Mouse (Mus musculus) cerebellum, postnatal 36 days (tissue): ENCODE results near the gene Zfp709.
"Not testable (repeated sequence)": the region's sequence is repeated elsewhere in the genome, so short reads cannot be mapped to it uniquely, and the experiment has no call there.

Source experiments
- DNase-seq, 2 experiments: peaks; one replicate each; pipeline ENCODE4 v3.0.0; 2021 to 2022; ENCODE audit warnings: mixed read lengths in 2 of 2

Zfp709 gene

GRCm38 (mm10) chr8:71926551-71926950 is 44.7 kb downstream of the Zfp709 start:
- DNase-seq, result no peak

DNA sequence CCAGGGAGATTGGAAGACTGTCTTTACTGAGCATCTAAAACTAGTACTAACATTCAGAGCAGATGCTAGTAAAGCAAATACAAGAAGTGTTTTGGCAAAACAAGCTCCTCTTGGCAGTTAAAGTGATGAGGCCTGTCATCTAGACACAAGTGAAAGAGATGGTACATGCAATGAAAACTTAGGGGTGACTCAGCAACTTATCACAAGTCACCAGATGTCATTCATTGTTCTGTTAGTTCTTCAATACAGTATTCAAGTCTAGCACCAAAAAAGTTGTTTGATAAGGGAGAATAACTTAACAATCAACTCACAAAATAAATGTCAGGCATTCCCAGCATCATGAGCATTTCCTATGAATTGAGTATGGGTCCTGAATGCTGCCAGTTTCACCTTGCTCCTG is 46.0 kb downstream of the Zfp709 start:
- DNase-seq, result no peak

- not testable (repeated sequence) for DNase-seq
Measured at GRCm38 (mm10) chr8:71938037-71938436, 56.2 kb downstream of the Zfp709 start.

DNA sequence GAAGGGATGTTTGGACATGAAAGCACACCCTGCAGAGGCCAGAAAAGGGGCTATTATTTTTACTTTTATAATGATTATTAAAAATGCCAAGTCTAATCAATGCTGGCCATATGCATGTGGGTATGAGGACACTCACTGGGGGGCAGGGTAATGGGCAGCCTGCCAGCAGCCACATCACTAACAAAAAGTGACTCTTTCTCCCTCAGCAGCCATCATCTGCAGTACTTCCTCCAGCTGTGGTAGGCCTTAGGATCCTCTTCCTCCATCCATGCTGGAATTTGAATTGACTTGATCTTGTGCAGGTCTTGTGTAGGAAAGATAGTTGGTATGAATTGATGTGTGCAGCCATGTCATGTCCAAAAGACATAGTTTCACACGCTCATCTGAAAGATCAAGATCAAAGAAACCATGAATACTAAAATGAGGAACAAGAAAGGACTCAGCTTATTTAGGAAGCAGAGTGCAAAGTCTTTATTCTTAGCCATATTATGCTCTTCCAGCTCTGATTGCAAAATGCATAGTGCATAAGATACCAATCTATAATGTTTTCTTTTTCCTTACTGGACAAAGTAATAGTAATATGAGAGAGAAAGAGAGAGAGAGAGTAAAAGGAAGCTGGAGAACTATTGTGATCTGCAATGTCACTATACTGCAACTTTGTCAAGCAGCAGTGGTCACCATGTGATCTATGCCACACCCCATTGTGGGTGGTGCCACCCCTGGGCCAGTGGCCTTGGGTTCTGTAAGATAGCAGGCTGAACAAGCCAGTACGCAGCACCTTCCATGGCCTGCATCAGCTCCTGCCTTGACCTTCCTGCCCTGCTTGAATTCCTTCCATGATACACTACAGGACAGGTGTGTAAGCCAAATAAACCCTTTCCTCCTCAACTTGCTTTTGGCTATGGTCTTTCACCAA is 58.7 kb downstream of the Zfp709 start:
- DNase-seq, result no peak

DNA sequence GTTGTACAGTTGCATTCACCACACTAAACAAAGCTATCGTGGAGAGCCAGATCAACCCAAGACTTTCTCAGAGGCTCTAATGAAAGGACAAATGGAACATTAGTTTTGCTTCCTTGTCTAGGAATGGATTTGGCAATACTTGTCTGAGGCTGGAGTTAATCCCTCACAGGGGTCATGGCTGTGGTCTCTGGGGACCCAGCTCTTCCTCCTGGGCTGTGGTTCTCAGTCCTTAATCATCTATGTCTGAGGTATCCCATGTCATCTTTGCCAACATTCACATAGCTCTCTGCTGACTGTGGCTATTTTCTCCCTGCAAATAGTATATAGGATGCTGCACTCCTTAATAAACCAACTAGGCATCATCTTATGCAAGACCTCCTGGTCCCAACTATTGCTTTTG is 60.0 kb downstream of the Zfp709 start:
- no peak for DNase-seq
